Mouse (Mus musculus): ENCODE measurements at regions not wholly inside any gene's neighbourhood (a gene's known extent, or its start where the extent isn't known, plus 50 kb on each side); places are given as distances from the start of the nearest gene placed in this dataset.
A peak's percentile ranks its signal among the peaks of the same experiment; 100 is the strongest.

- DNase-seq (ENCODE audit: low spot score in 2 of 2), result no peak
- intact Hi-C loops (cut with DNase I), result no loop called here
Observed at GRCm38 (mm10) chr4:127771966-127772500, 198.7 kb downstream of the CK137956 start.

DNA sequence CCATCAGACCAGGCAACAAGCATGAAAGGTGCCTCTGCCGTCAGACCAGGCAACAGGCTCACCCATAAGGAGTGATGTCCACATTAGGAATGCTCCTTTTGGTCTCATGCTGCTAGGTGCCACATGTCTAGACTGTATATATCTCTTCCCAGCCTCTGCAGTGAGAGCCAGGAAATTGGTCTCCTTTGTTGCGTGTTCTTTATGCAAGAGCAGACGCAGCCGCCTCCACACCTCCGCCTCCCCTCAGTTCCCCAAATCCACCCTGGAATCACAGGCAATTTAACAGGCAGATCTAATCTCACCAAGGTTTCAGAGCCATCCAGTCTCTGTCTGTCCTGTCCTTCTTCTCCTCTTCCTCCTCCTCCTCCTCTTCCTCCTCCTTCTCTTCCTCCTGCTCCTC is 207.0 kb downstream of the CK137956 start:
- peak; percentile 60 to 66 for DNase-seq (ENCODE audit: low spot score in 2 of 2)
- intact Hi-C loops (cut with DNase I), result no loop called here

DNA sequence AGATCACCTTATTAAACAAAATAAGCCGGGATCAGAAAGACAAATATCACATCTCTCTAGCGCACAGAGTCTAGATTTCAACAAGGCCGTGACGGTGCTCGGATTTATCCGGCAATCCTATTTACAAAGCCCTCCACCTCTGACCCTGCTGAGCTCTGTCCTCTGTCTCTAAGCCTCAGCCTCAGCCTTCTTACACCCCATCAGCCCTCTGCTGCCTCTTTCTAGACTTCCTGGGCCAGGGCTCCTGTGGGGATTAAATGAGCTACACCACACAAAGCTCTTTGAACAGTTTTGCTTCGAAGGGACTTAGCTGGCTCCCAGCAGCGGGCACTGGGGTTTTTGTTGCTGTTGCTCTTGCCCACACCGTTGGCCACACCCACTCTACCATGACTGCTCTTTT is 211.8 kb downstream of the CK137956 start:
- intact Hi-C loops (cut with DNase I), result no loop called here
- no peak for DNase-seq (ENCODE audit: low spot score in 2 of 2)

DNA sequence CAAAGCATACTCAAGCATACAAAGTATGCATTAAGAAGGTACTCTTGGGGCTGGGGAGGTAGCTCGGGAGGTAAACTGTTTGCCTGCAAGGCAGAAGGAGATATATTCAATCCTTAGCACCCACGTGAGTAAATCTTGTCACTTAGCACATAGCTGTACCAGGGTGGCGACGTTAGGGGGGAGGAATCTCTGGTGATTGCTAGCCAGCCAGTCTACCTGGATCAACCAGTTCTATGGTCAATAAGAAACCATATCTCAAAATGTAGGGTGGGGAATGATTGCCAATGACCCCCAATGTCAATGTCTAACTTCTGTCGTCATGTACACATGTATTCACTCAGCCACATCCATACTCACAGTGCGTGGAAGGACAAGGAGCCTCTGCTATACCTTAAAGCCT is 214.5 kb downstream of the CK137956 start:
- intact Hi-C loops (cut with DNase I), result no loop called here
- DNase-seq (ENCODE audit: low spot score in 2 of 2), result no peak

- DNase-seq (ENCODE audit: low spot score in 2 of 2), result no peak
- intact Hi-C loops (cut with DNase I), result no loop called here
Observed at GRCm38 (mm10) chr4:127750781-127751180, 220.0 kb downstream of the CK137956 start.

- intact Hi-C loops (cut with DNase I), result no loop called here
- DNase-seq (ENCODE audit: low spot score in 2 of 2), result no peak
Observed at GRCm38 (mm10) chr4:127747876-127748275, 222.9 kb downstream of the CK137956 start.

DNA sequence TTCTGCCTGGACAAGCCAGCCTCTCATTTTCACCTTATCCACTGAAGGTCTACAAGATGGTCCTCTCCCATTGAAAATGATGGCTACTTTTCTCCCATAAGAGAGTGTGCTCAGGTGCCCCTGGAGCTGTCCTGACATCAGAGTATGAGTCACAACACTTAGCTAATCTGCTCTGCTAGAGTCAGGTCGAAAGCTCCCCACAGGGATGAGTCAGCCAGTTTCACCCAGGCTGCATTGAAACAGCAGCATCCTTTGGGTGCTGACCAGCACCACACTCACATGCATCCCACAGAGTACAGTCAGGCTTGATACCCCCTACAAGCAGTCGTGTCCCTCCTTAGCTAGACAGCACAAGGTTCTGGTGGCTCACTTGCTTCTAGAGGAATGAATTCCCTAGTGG is 234.0 kb downstream of the CK137956 start:
- peak; percentile 10 to 30 for DNase-seq (ENCODE audit: low spot score in 2 of 2)
- intact Hi-C loops (cut with DNase I), result no loop called here

- DNase-seq (ENCODE audit: low spot score in 2 of 2), result no peak
Observed at GRCm38 (mm10) chr4:127736151-127736550, 234.6 kb downstream of the CK137956 start.

GRCm38 (mm10) chr4:127734641-127735040 is 236.1 kb downstream of the CK137956 start:
- intact Hi-C loops (cut with DNase I), result no loop called here
- DNase-seq (ENCODE audit: low spot score in 2 of 2), result no peak

More at GRCm38 (mm10) chr4:127736151-127736550, 234.6 kb downstream of the CK137956 start:
- intact Hi-C loops (cut with DNase I), result no loop called here

DNA sequence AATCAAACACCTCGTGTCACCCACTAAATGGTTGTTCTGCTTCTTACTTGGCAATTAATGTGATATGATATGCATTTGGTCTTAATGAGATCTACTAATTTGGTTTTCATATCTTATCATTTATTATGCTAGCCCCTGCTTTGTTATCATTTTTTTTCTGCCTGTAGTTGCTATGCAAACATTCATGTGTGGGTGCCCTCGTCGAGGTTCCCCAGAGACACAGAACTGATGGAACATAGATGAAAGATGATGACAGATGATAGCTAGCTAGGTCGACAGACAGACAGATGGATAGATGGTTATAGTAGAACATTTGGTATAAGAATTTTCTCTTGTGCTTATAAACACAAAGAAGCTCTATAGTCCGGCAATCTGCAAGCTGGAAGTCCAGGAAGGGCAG is 252.1 kb downstream of the CK137956 start:
- intact Hi-C loops (cut with DNase I), result no loop called here

GRCm38 (mm10) chr4:127712274-127712673 is 258.5 kb downstream of the CK137956 start:
- intact Hi-C loops (cut with DNase I), result no loop called here
- DNase-seq (ENCODE audit: low spot score in 2 of 2), result no peak

More for the DNA sequence above, 252.1 kb downstream of the CK137956 start:
- DNase-seq (ENCODE audit: low spot score in 2 of 2), result no peak

GRCm38 (mm10) chr4:127710816-127711215 is 259.9 kb downstream of the CK137956 start:
- no peak for DNase-seq (ENCODE audit: low spot score in 2 of 2)
- intact Hi-C loops (cut with DNase I), result no loop called here

GRCm38 (mm10) chr4:127709746-127710145 is 261.0 kb downstream of the CK137956 start:
- intact Hi-C loops (cut with DNase I), result loop anchor here (5.0 kb wide), 1 partner anchor 67 kb away; no protein-coding TSS in a partner anchor

DNA sequence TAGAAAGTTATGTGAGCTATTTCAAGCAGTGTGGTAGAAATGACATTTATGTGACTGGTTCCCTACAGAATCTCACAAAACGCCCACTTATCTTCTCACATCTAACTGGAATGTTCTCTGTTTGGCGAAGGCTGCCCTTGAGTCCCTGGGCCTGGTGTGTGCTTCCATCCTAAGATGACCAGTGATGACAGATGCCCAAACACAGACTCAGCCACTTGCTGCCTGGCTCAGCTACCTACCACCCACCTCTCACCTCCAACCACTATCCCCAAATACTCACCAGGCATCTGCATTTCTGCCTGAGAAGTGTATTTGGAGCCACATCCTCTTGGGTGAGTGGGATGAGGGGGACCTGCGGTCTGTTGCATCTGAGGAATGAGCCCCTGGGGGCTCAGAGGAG is 262.6 kb downstream of the CK137956 start:
- intact Hi-C loops (cut with DNase I), result loop anchor here (5.0 kb wide), 1 partner anchor 66 kb away; no protein-coding TSS in a partner anchor
- peak; percentile 66 to 76 for DNase-seq (ENCODE audit: low spot score in 2 of 2)

More at GRCm38 (mm10) chr4:127709746-127710145, 261.0 kb downstream of the CK137956 start:
- DNase-seq (ENCODE audit: low spot score in 2 of 2), result no peak

DNA sequence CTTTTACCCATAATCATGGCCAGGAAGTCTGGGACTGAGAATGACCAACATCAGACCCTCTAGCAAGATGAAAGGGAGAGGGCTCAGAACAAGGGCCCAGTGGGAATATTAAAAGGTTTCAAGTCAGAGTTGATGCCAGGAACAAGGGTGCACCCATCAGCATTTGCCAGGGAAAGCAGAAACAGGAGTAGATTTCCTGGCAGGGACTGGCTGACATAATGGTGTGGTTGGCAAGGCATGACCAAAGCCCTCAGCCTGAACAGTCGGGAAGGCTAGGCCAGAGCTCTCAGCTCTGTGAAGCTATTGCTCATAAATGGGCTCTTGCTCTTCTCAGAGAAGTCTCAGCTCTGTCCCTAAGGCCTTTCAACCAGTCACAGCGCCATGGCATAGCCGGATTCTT is 263.6 kb downstream of the CK137956 start:
- DNase-seq (ENCODE audit: low spot score in 2 of 2), result no peak
- intact Hi-C loops (cut with DNase I), result loop anchor here (5.0 kb wide), 1 partner anchor 65 kb away; no protein-coding TSS in a partner anchor

- intact Hi-C loops (cut with DNase I), result no loop called here
- DNase-seq (ENCODE audit: low spot score in 2 of 2), result peak; percentile 39 to 62
Observed at GRCm38 (mm10) chr4:127701651-127702050, 269.1 kb downstream of the CK137956 start.

DNA sequence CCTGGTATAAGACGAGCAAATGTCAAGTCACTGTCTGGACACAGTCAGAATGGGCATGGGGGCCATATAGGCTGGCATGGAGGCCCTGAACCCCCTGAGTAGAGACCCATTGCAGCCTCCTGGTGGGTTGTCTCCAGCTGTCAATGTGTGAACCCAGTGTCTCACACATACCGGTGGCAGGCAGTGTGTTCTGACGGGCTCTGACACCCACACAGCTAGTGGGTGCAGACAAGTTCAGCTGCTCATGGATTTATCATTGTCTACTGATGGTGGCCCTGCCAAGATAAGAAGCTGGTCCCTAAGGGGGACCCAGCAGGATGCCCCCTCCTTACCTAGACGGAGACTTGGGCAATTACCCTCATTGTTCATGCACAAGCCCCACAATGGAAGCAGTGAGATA is 280.8 kb downstream of the CK137956 start:
- intact Hi-C loops (cut with DNase I), result no loop called here
- DNase-seq (ENCODE audit: low spot score in 2 of 2), result peak in 1 of 2 experiments; percentile 30

DNA sequence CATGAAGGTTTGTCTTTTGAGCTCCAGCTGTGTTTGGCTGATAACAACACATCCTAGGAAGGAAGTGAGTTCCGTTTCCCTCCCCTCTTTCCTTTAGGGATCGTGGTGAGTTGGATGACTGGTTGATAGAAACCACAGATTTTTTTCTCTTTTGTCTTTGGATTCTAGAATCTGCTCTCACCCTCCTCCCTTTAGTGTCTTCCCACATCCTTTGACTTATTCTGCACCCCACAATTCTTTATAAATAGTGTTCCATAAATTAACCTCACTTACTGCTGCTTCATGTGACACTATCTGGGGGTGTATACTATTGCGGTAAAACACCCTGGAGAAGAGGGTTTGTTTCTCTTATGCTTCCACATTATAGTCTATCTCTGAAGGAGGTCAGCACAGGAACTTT is 285.7 kb downstream of the CK137956 start:
- intact Hi-C loops (cut with DNase I), result no loop called here
- no peak for DNase-seq (ENCODE audit: low spot score in 2 of 2)

- no peak for DNase-seq (ENCODE audit: low spot score in 2 of 2)
- intact Hi-C loops (cut with DNase I), result no loop called here
Observed at GRCm38 (mm10) chr4:127679391-127679790, 291.4 kb downstream of the CK137956 start.

DNA sequence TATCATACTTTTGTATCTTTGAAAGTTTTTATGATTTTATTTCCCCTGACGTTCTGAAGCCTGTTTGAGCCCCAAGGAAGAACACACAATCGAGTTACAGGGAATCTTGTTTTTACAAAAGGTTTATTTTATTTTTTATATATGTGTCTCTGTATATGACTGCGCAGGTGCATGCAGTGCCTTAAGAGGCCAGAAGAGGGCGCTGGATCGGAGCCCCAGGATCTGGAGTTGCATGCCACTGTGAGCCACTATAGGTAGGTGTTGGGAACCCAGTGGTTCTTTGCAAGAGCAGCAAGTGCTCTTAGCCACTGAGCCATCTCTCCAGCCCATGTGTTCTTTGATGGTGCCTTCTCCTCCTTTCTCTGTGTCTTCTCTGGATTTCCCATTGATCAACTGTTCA is 292.3 kb downstream of the CK137956 start:
- intact Hi-C loops (cut with DNase I), result no loop called here

GRCm38 (mm10) chr4:127675745-127676315 is 294.9 kb downstream of the CK137956 start:
- intact Hi-C loops (cut with DNase I), result no loop called here
- DNase-seq (ENCODE audit: low spot score in 2 of 2), result no peak

More for the DNA sequence above, 292.3 kb downstream of the CK137956 start:
- no peak for DNase-seq (ENCODE audit: low spot score in 2 of 2)

Measured in left cerebral cortex, postnatal 36 days (tissue).